Mouse (Mus musculus) lung, postnatal 0 days (tissue): ENCODE data around the gene Gm49354.

Experiments
- CTCF ChIP-seq: IDR thresholded peaks from 2 replicates; pipeline ENCODE4 v1.5.1; 2016; ENCODE audit warnings: antibody characterized with exemption, mild to moderate bottlenecking
- EP300 ChIP-seq: IDR thresholded peaks from 2 replicates; pipeline ENCODE4 v1.6.1; 2016; ENCODE audit warnings: antibody characterized with exemption, mild to moderate bottlenecking, control low read depth

GRCm38 (mm10) chr13:59770847-59771246, 11.2 kb downstream of the Gm49354 start:
- TF ChIP-seq EP300 (no peak), CTCF (no peak)
